Mouse (Mus musculus) neural tube, embryonic 13.5 days (tissue): ENCODE data around the gene Cyp2c66. TPM values are rescaled to one million over a fixed set of nuclear protein-coding genes. Genes with fewer than 3 reads are reported as not detected.
"Not testable (repeated sequence)": the region's sequence is repeated elsewhere in the genome, so short reads cannot be mapped to it uniquely, and the experiment has no call there.

Experiments used
- ATAC-seq: fragments of 200-750 bp; cut with Nextera tagmentation; 2 replicates; pipeline ENCODE4 v1.8.0; 2017; ENCODE audit warnings: low read depth, mild to moderate bottlenecking, moderate TSS enrichment, moderate library complexity
- H3K27ac ChIP-seq: fragments of 300-500 bp; sonication (generic); replicated peaks from 2 replicates; pipeline ENCODE4 v1.5.1; 2015; ENCODE audit warnings: moderate library complexity, mild to moderate bottlenecking, inconsistent platforms
- H3K27me3 ChIP-seq: fragments of 300-500 bp; sonication (generic); 2 replicates; pipeline ENCODE4 v1.6.1; 2015; ENCODE audit warnings: mild to moderate bottlenecking, inconsistent platforms
- H3K36me3 ChIP-seq: fragments of 300-500 bp; sonication (generic); 2 replicates; pipeline ENCODE4 v1.6.1; 2015; ENCODE audit warnings: mild to moderate bottlenecking, inconsistent platforms
- H3K4me1 ChIP-seq: fragments of 300-500 bp; sonication (generic); replicated peaks from 2 replicates; pipeline ENCODE4 v1.6.1; 2015; ENCODE audit warnings: inconsistent platforms
- H3K4me2 ChIP-seq: fragments of 300-500 bp; sonication (generic); 2 replicates; pipeline ENCODE4 v1.6.1; 2015; ENCODE audit warnings: inconsistent platforms, mild to moderate bottlenecking, moderate library complexity
- H3K4me3 ChIP-seq: fragments of 300-500 bp; sonication (generic); 2 replicates; pipeline ENCODE4 v1.5.1; 2015; ENCODE audit warnings: mild to moderate bottlenecking, inconsistent platforms
- H3K9ac ChIP-seq: fragments of 300-500 bp; sonication (generic); 2 replicates; pipeline ENCODE4 v1.6.1; 2015; ENCODE audit warnings: moderate library complexity, mild to moderate bottlenecking, inconsistent platforms
- H3K9me3 ChIP-seq: fragments of 300-500 bp; sonication (generic); 2 replicates; pipeline ENCODE4 v1.6.1; 2016; ENCODE audit warnings: inconsistent platforms
- WGBS: fragments of 180-500 bp; shearing (Covaris S2); methylation state at CpG from one replicate; pipeline ENCODE4 v1.1.7; 2015; 5-methylcytosine and 5-hydroxymethylcytosine counted together
- polyA plus RNA-seq: library from polyadenylated mRNA; unstranded; fragments of >200 nt; fragmentation: Nextera tagmentation; extraction: Ambion mirVana; gene quantifications from 2 replicates; pipeline ENCODE4 v1.2.1, GENCODE M21; 2015

Gene Cyp2c66
- not detected in 2 replicates for polyA plus RNA-seq

DNA sequence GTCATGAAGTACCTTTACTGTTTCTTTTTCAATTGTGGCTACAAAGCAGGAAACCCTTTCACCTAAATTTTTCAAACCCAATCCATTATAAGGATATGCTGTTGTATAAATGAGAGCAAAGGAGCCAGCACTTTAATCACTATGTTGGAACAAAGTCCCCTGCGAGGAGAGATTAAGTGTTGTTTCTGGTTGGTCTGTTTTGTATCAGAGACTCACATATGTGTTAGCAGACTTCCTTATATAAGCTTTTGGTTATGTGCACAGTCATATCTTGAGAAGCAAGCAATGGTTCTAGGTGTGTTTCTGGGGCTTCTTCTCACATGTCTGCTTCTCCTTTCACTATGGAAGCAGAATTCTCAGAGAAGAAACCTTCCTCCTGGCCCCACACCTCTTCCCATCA lies at the start of gene Cyp2c66:
TSS of gene Cyp2c66 (plus strand) at position 255 of the 400 bp plus-strand sequence.
- H3K36me3 ChIP-seq = no peaks in the 10 kb centered on the region
- H3K4me2 ChIP-seq = no peak within 1 kb of the TSS
- no peak within 1 kb of the TSS for H3K27ac ChIP-seq
- H3K4me1 ChIP-seq = no peaks in the 10 kb centered on the region
- H3K4me3 ChIP-seq = no peak within 1 kb of the TSS
- no peak within 1 kb of the TSS for H3K9ac ChIP-seq
- ATAC-seq = no peak
- no peaks in the 10 kb centered on the region; the same call in 1 of the 2 replicates for H3K9me3 ChIP-seq
- no peaks in the 10 kb centered on the region for H3K27me3 ChIP-seq
- 79% methylated on average over 1 of the region's 1 CpGs for WGBS

DNA sequence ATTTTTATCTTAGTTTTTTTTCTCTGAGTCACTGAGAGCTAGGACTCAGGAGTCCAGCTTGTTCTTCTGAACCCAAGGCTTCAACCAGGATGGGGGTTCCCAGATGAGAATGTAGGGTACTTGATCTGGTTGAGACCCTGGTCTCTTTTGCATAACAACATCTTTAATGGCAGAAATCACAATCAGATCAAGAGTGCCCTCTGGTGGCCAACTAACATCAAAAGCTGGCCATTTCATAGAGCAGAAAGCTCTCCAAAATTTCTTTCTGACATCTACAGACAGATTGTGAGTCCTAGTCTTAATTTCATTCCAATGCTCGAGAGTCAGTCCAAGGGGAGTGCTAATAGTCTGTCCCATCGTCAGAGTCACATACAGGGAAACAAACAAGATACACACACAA lies 14.9 kb upstream of the Cyp2c66 start:
- not testable (repeated sequence) for H3K36me3 ChIP-seq, H3K4me3 ChIP-seq, H3K4me2 ChIP-seq, ATAC-seq, H3K4me1 ChIP-seq, H3K27me3 ChIP-seq, H3K27ac ChIP-seq, H3K9ac ChIP-seq
- H3K9me3 ChIP-seq = peaks cover 24% of the 10 kb centered on the region
- 76% methylated on average over 2 of the region's 2 CpGs for WGBS

- not testable (repeated sequence) for H3K27ac ChIP-seq, H3K36me3 ChIP-seq, H3K4me1 ChIP-seq, H3K9ac ChIP-seq, ATAC-seq, H3K4me2 ChIP-seq, H3K27me3 ChIP-seq, H3K4me3 ChIP-seq, H3K9me3 ChIP-seq
- WGBS = 84% methylated on average over 19 of the region's 19 CpGs
These were observed 43.1 kb downstream of the Cyp2c66 start for GRCm38 (mm10) chr19:39156836-39157235.

Other genes with a start within 250 kb of the Cyp2c66 start
- 11.0 and 12.9 TPM in 2 replicates for gene Hells, start 183.0 kb upstream of the Cyp2c66 start, polyA plus RNA-seq
- not detected in 2 replicates for gene Cyp2c55, start 106.9 kb upstream of the Cyp2c66 start, polyA plus RNA-seq
- gene Cyp2c65, start 52.9 kb upstream of the Cyp2c66 start, polyA plus RNA-seq = 0.13 TPM in 1 of 2 replicates, not detected in the other
- gene Cyp2c29, start 155.5 kb downstream of the Cyp2c66 start, polyA plus RNA-seq = not detected in 2 replicates